Mouse (Mus musculus): ENCODE measurements at regions not wholly inside any gene's neighbourhood (a gene's known extent, or its start where the extent isn't known, plus 50 kb on each side); places are given as distances from the start of the nearest gene placed in this dataset.
A peak's percentile ranks its signal among the peaks of the same experiment; 100 is the strongest.
"Not testable (repeated sequence)": the region's sequence is repeated elsewhere in the genome, so short reads cannot be mapped to it uniquely, and the experiment has no call there.

DNA sequence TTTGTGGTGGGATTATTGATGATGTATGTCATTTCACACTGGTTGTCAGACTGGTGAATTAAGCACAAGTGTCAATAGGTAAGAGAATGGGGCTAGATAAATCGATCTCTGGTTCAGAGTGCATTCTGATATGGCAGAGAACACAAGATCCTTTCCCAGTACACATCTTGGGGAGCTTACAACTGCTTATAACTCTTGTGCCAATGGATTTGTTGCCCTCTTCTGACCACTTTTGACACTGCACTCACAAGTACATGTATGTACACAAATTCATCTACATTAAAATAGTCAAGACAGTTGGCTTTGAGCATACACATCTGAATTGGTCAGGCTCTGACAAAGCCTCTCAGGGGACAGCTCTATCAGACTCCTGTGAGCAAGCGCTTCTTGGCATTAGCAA lies 738.1 kb downstream of the Trib2 start:
- peak in 1 of 2 experiments; percentile 10 for DNase-seq

GRCm38 (mm10) chr12:15064351-15064750 lies 752.4 kb downstream of the Trib2 start:
- DNase-seq, result no peak

GRCm38 (mm10) chr12:15051387-15051786 lies 765.3 kb downstream of the Trib2 start:
- DNase-seq, result no peak

GRCm38 (mm10) chr12:15043264-15043663 lies 773.5 kb downstream of the Trib2 start:
- no peak for DNase-seq

DNA sequence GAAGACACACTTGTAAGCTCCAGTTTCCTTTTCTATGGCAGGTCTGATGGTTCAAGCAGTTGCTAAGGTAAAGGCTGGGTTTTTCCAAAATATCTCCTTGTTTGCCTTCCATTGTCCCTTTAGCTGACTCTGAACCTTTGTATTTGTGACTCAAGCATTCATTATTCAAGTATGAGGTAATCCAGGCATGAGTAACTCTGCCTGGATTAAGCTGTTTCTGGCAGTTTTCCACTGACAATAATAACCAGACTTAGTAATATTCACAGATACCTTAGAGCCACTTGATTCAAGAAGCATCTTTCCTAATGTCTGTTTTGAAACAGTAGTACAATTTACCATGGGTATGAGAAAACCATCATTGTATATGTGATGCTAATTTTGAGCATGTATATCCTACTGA lies 805.6 kb downstream of the Trib2 start:
- no peak for DNase-seq

- DNase-seq, result not testable (repeated sequence)
Observed at GRCm38 (mm10) chr12:15002401-15002800, 814.3 kb downstream of the Trib2 start.
